Mouse (Mus musculus): ENCODE measurements around the gene P2rx4.

Gene P2rx4

GRCm38 (mm10) chr5:122707276-122708181 is at the start of gene P2rx4:
TSS of gene P2rx4 (plus strand) at chr5:122707544.
- DNase-seq (ENCODE audit: low read depth, low spot score) = peak; percentile 75

- DNase-seq (ENCODE audit: low read depth, low spot score) = no peak
Observed at GRCm38 (mm10) chr5:122662501-122662900, 44.8 kb upstream of the P2rx4 start.

- no peak for DNase-seq (ENCODE audit: low read depth, low spot score)
Observed at GRCm38 (mm10) chr5:122665036-122665435, 42.3 kb upstream of the P2rx4 start.

GRCm38 (mm10) chr5:122668981-122669897 is 38.1 kb upstream of the P2rx4 start:
- peak; percentile 10 for DNase-seq (ENCODE audit: low read depth, low spot score)

- peak; percentile 16 for DNase-seq (ENCODE audit: low read depth, low spot score)
Observed at GRCm38 (mm10) chr5:122671641-122672040, 35.7 kb upstream of the P2rx4 start.

GRCm38 (mm10) chr5:122672298-122672697 is 35.0 kb upstream of the P2rx4 start:
- no peak for DNase-seq (ENCODE audit: low read depth, low spot score)

- no peak for DNase-seq (ENCODE audit: low read depth, low spot score)
Observed at GRCm38 (mm10) chr5:122676002-122676401, 31.3 kb upstream of the P2rx4 start.

GRCm38 (mm10) chr5:122677983-122678382 is 29.4 kb upstream of the P2rx4 start:
- no peak for DNase-seq (ENCODE audit: low read depth, low spot score)

- no peak for DNase-seq (ENCODE audit: low read depth, low spot score)
Observed at GRCm38 (mm10) chr5:122679881-122680280, 27.5 kb upstream of the P2rx4 start.

GRCm38 (mm10) chr5:122681276-122681675 is 26.1 kb upstream of the P2rx4 start:
- no peak for DNase-seq (ENCODE audit: low read depth, low spot score)

- no peak for DNase-seq (ENCODE audit: low read depth, low spot score)
Observed at GRCm38 (mm10) chr5:122683926-122684325, 23.4 kb upstream of the P2rx4 start.

GRCm38 (mm10) chr5:122687391-122687790 is 20.0 kb upstream of the P2rx4 start:
- DNase-seq (ENCODE audit: low read depth, low spot score) = no peak

GRCm38 (mm10) chr5:122689153-122689552 is 18.2 kb upstream of the P2rx4 start:
- DNase-seq (ENCODE audit: low read depth, low spot score) = no peak

GRCm38 (mm10) chr5:122690486-122690885 is 16.9 kb upstream of the P2rx4 start:
- no peak for DNase-seq (ENCODE audit: low read depth, low spot score)

- DNase-seq (ENCODE audit: low read depth, low spot score) = no peak
Observed at GRCm38 (mm10) chr5:122693431-122694207, 13.7 kb upstream of the P2rx4 start.

GRCm38 (mm10) chr5:122695516-122695915 is 11.8 kb upstream of the P2rx4 start:
- DNase-seq (ENCODE audit: low read depth, low spot score) = no peak

GRCm38 (mm10) chr5:122698041-122698700 is 9.2 kb upstream of the P2rx4 start:
- no peak for DNase-seq (ENCODE audit: low read depth, low spot score)

- no peak for DNase-seq (ENCODE audit: low read depth, low spot score)
Observed at GRCm38 (mm10) chr5:122698701-122699060, 8.7 kb upstream of the P2rx4 start.

- no peak for DNase-seq (ENCODE audit: low read depth, low spot score)
Observed at GRCm38 (mm10) chr5:122700109-122700836, 7.1 kb upstream of the P2rx4 start.

GRCm38 (mm10) chr5:122700837-122701212 is 6.5 kb upstream of the P2rx4 start:
- DNase-seq (ENCODE audit: low read depth, low spot score) = peak; percentile 32
